Mouse (Mus musculus) left cerebral cortex, postnatal 36 days (tissue): ENCODE measurements around the gene Thrb. TPM values are rescaled to one million over a fixed set of nuclear protein-coding genes. Genes with fewer than 3 reads are reported as not detected.
A peak's percentile ranks its signal among the peaks of the same experiment; 100 is the strongest.

ENCODE experiments used
- DNase-seq, 2 experiments: peaks; one replicate each; pipeline ENCODE4 v3.0.0; 2021 to 2022; ENCODE audit warnings: low spot score in 2 of 2, mixed read lengths in 1 of 2
- intact Hi-C: fragments of 180-260 bp; cut with DNase I; formaldehyde crosslinking; loops from one replicate; pipeline ENCODE4 v1.15.1; 2025
- total RNA-seq, 2 experiments: library from RNA; stranded (reverse); gene quantifications; 2 replicates each; pipeline ENCODE4 v1.2.3; 2021

Gene Thrb
- total RNA-seq, 2 experiments from 2014 or later = 66.8 to 94.2 TPM

DNA sequence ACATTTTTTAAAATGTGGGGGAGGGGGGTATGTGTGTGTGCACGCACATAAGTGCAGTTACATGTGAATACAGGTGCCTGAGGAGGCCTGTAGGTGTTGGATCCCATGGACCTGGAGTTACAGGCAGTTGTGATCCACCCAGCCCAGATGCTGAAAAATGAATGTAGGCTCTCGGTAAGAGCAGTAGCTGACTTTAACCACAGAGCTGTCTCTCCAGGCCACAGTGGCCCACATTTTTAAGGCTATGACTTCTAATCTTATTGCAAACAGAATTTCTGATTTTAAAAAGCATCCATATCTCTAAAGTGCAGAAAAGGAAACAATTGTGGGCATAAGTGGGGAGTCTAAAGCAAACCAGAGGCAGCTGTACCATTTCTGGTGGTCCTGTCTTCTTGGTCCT is 328.5 kb downstream of the Thrb start:
- intact Hi-C loops = no loop called here
- DNase-seq = no peak

DNA sequence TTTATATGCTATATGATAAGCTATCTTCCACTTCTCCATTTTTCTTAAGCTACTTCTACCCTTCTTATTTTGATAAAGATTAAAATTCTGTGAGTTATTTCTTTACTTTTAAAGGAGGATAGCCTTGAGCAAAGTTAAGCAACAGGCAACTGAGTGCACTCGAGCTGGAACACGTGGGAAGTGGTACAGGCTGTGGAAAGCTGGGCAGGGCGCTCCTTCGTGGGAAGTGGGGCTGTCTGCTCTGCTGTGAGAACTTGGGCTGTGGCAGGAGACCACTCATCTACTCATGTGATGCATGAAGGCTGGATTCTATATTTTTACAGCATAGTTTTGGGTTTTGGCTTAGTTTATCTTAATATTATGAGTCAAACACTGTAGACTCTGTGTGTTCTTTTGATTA is 329.1 kb downstream of the Thrb start:
- DNase-seq = no peak
- intact Hi-C loops = no loop called here

DNA sequence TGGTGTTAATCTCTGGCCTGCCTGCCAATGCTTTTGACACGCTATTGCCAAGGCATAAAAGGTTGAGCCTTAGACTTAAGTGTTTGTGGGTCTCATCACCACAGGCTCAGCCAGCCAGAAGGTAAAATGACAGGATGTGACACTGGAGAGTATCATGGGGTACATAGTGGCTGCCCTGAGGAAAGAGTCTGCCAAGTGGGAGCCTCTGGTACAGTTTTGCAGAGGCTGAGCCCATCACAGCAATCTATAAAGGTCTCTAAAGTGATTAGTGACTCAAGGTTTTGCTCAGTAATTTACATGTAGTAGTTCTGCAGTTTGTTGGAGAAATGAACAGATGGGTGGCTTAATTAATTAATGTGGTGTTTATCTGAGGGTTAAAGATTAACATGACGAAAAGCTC is 330.1 kb downstream of the Thrb start:
- DNase-seq = no peak
- intact Hi-C loops = no loop called here

DNA sequence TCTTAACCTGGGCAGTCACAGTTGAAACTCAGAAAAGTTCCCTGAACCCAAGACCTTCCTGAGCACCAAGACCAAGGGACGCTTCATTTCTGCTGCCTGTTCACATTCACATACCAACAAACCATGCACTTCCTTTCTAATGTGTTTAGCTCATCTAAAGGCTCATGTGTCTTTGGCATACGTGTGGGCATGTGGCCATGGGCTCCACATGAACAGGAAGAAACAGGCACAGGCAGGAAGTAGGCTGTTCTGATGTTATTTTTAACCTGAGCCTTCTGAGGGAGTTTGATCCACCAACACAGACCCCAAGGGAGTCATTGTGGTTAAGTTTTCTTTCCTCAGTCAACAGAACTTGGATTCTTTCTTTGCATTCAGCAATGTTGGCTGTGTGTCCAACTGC is 341.8 kb downstream of the Thrb start:
- intact Hi-C loops = no loop called here
- no peak for DNase-seq

DNA sequence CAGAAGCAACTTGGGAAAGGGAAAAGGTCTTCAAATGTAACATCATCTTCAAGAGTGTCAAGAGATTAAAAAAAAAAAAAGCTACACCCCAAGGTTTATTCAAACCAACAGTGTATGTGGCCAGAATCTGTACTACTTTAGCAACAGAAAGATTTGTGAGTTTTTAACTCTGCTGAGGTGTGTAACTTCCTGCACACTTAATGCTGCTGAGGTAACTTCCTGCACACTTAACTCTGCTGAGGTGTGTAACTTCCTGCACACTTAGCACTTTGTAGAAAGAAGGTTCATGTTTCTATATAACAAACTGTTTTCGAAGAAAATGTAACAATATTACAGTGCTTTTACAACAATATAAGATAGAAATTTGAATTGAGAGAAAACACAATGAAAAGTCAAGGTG is 343.6 kb downstream of the Thrb start:
- intact Hi-C loops = no loop called here
- DNase-seq = no peak

DNA sequence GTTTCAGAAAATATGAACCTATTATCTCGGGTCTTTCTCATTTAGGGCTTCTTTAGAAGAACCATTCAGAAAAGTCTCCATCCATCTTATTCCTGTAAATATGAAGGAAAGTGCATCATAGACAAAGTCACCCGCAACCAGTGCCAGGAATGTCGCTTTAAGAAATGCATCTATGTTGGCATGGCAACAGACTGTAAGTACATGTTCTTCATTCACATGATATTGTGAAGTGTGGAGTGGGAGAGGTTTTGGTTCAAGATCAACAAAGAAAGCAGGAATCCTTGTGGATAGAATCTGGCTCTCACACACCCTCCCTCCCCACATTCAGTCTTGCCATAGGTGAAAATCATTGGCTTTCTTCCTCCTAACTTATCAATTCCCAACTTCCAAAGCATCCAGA is 348.5 kb downstream of the Thrb start:
- no peak for DNase-seq
- intact Hi-C loops = no loop called here

DNA sequence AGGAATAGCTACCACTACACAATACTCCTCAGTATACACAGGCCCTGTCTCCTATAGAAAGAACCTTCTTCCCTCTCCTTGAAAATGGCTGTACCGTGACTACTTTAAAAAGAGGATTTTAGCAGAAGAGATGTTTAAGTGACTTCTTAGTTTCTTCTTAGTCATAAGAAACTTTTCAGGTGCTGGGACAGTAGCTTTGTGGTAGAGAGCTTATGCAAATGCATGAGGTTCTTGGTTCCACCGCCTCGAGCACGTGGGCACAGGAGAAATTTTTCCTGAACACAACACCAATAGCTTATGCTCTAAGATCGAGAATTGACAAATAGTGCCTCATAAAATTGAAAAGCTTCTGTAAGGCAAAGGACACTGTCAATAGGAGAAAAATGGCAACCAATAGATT is 356.5 kb downstream of the Thrb start:
- DNase-seq = no peak
- intact Hi-C loops = no loop called here

DNA sequence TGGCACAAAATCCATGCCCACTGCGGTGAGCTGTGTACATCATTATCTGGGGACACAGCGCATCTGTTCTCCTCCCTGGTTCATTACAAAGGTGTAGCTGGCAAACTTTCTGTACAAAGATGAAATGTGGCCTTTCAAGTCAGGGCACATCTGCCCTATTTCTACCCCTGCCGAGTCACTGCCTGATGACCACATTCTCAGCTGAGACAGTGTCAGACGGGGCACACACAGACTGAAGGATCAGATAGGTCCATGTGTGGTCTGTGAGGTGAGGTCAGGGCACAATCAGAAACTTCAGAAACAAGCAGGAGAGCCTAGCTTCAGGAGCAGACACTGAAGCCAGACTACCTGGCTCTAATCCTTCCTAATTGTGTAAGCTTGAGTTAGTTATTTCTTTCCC is 360.1 kb downstream of the Thrb start:
- no peak for DNase-seq
- intact Hi-C loops = no loop called here

DNA sequence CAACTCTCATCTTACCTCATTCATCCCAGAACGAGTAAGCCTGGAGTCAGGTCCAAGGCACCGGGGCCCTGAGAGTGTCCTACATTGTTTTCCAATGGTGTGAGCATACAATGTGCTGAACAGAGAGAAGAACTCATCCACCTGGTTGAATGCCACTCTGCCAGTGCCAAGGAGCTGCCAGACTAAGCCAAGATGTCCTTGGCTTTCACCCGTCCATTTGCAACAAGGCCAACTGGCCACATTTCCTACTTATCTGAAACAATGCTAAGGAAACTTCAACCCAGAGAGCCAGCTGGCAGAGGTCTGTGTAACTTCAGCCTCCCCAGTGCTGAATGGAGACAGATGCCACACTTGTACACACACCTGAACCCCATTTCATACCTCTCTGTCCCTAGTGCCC is 360.6 kb downstream of the Thrb start:
- DNase-seq = no peak
- intact Hi-C loops = no loop called here

DNA sequence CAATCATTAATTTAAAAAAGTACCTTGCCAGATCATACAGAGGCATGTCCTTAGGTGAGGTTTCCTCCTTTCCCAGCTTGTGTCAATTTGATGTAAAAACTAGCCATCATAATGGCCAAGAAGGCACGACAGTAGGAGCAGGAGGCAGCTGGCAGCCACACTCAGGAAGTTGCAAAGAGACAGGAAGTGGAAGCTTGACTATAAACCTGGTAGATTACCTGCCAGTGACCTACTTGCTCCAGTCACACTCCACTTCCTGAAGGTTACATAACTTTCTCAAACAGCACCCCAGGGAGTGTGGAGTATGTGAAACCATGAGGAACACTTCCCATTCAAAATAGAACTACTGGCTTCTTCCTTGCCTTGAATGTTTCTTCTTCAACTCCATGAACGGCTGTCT is 361.7 kb downstream of the Thrb start:
- no peak for DNase-seq
- intact Hi-C loops = no loop called here

DNA sequence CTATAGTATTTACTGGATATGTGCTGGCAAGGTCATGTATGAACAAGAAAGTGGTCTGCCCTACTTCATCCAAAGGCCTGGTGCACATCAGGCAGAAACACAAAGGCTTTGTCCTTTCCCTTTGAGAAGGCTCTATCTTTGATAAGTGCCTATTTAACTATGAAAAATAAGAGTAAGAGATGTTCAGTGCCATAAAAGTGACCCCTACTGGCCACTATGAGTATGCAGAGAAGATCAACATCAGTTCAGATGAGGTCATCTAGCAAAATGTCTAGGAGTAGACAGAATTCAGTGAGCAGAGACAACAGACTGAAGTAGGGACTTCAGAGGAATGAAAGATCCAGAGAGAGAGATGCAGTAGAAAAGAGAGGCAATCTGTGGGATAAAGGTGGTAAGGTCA is 362.3 kb downstream of the Thrb start:
- intact Hi-C loops = no loop called here
- DNase-seq = no peak

DNA sequence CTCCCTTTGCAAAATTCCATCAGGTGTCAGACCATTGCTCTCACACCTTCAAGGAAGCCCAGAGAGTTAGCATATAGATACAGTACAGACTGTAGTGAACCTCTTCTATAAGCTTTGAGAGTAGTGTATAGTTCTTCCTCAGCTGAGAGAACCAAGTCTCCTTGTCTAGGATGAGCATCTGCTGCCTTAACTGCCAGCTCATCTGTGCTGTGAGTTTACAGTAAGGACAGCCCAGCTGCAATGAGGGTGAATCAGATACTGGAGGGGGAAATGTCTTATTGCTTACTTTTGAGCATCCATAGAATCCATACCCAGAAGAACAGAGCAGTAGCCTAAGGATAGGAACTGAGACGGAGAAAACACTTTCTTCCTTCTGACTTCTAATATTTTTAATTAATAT is 367.8 kb downstream of the Thrb start:
- intact Hi-C loops = no loop called here
- no peak for DNase-seq

DNA sequence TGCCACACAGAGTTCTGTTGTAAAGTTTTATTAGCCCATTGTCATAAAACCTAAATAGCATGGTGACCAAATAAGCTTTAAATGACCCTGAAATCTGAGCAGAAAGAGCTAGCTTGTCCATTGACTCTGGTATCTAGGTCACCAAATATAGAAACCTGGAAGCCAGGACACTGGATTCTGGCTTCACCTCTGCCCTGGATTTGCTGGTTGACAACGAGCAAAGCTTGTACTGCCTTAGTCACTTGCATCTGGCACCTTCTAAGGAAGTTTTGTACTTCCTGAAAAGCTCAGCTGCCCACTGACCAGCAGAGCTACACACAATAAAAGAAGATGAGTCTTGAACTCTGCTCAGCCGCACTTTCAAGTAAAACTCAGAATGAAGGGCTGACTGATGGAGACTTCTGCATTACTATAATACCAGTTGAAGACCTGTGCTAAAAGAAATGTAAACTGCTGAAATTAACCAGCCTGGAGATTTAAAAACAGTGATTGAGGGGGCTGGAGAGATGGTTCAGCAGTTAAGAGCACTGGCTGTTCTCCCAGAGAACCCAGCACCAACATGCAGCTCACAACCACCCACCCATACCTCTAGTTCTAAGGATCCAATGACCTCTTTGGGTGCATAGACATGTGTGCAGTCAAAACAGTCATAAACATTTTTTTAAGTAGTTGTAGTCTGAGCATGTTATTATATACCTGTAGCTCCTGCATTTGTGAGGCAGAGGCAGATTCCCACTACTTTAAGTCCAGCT is 369.3 kb downstream of the Thrb start:
- DNase-seq = peak in 1 of 2 experiments; percentile 24
- intact Hi-C loops = no loop called here

DNA sequence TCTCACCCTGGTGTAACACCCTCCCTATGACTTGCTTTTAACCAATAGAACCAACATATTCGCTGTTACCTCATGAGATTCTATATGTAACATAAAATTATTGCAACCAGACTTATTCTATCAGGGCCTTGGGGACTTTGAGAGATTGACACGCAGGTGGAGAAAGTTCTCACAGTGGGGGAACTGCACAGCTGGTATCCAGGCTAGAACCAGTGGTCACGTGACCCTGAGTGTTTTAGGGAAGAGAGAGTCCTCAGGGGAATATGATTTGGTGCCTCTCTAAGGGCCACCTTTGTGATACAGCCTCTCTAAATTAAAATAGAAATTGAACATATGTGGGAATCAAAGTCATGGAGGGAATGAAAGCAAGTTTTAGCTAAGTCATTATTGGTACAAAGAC is 371.9 kb downstream of the Thrb start:
- intact Hi-C loops = no loop called here
- no peak for DNase-seq

DNA sequence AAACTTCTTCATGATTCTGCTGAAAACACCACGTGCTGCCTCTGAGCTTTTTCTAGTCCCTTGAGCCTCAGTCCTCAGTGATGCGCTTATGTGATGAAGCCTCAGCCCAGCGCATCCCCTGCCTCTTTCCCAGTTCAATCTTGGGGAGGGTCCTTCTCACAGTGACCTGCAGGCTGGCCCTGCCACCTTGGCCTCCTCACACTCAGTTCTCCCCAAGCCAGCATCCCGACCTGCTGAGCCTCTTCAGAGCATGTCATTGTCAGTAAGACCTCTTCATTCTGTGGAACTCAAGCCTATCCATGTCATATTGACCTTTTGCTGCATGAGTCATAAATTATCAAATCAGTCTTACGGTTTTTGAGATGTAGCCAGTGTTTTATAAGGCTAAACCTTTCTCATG is 376.5 kb downstream of the Thrb start:
- no peak for DNase-seq
- intact Hi-C loops = no loop called here

DNA sequence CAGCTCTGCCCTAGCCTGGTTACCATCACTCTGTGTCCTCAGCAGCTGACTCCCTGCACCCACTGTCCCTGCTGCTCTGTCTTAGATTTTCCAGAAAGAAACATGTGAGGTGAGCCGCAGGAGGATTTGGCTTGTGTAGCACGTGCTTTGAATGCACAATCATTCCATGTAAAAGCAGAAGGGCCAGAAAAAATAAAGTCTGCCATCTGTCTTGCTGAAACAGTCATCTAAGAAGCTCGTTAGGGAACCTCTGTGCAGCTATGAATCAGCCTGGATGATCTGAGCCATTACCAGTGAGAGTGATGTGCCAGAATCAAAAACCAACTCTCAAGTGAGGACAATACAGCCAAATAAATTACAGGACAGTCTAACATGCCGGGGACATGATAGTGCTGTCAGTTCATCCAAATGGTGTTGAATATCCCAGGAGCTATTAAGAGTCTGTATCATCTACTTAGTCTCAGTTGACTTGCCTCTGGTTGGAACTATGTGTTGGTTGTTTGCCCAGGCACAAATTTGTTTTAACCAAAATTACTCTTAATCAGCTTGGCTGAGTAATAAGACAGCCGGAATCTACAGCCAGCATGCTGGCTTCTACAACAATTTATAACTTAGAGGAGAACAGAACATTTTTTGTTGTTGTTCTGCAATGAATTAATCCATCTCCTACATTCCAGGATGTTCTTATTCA is 402.2 kb downstream of the Thrb start:
- peak; percentile 56 for DNase-seq
- intact Hi-C loops = no loop called here
